Mouse (Mus musculus) forebrain, embryonic 11.5 days (tissue): Measurements from ENCODE around the gene Trabd2b. TPM values are rescaled to one million over a fixed set of nuclear protein-coding genes. Genes with fewer than 3 reads are reported as not detected.

Source experiments
- ATAC-seq: fragments of 200-750 bp; cut with Nextera tagmentation; replicated peaks from 2 replicates; pipeline ENCODE4 v1.8.0; 2017; ENCODE audit warnings: moderate TSS enrichment; ENCODE audit not compliant: low FRiP score
- DNase-seq: peaks from one replicate; pipeline ENCODE4 v3.0.0-alpha.2; 2017; ENCODE audit warnings: low spot score
- H3K27ac ChIP-seq: fragments of 300-500 bp; sonication (generic); 2 replicates; pipeline ENCODE4 v1.5.1; 2014; ENCODE audit warnings: low read depth, low read length
- H3K27me3 ChIP-seq: fragments of 300-500 bp; sonication (generic); 2 replicates; pipeline ENCODE4 v1.6.1; 2014; ENCODE audit warnings: mild to moderate bottlenecking, low read length, mixed read lengths; ENCODE audit not compliant: control insufficient read depth, insufficient read depth
- H3K36me3 ChIP-seq: fragments of 300-500 bp; sonication (generic); 2 replicates; pipeline ENCODE4 v1.6.1; 2014; ENCODE audit warnings: mild to moderate bottlenecking, low read length, moderate library complexity, mixed read lengths; ENCODE audit not compliant: control insufficient read depth, insufficient read depth
- H3K4me1 ChIP-seq: fragments of 300-500 bp; sonication (generic); replicated peaks from 2 replicates; pipeline ENCODE4 v1.6.1; 2014; ENCODE audit warnings: low read length, mixed read lengths; ENCODE audit not compliant: control insufficient read depth, insufficient read depth
- H3K4me2 ChIP-seq: fragments of 300-500 bp; sonication (generic); 2 replicates; pipeline ENCODE4 v1.6.1; 2014; ENCODE audit warnings: low read depth, mild to moderate bottlenecking, low read length, moderate library complexity, mixed read lengths; ENCODE audit not compliant: severe bottlenecking
- H3K4me3 ChIP-seq: fragments of 300-500 bp; sonication (generic); 2 replicates; pipeline ENCODE4 v1.5.1; 2014; ENCODE audit warnings: low read depth, low read length
- H3K9ac ChIP-seq: fragments of 300-500 bp; sonication (generic); 2 replicates; pipeline ENCODE4 v1.6.1; 2014; ENCODE audit warnings: low read length
- H3K9me3 ChIP-seq: fragments of 300-500 bp; sonication (generic); 2 replicates; pipeline ENCODE4 v1.6.1; 2016; ENCODE audit warnings: low read length, mixed read lengths; ENCODE audit not compliant: control insufficient read depth
- WGBS: fragments of 180-500 bp; shearing (Covaris S2); extraction: QIAGEN DNeasy Blood & Tissue Kit; methylation state at CpG from one replicate; pipeline ENCODE4 v1.1.7; 2014; 5-methylcytosine and 5-hydroxymethylcytosine counted together
- polyA plus RNA-seq: library from polyadenylated mRNA; unstranded; fragments of >200 nt; fragmentation: Nextera tagmentation; extraction: Ambion mirVana; gene quantifications from 2 replicates; pipeline ENCODE4 v1.2.1, GENCODE M21; 2014

Trabd2b gene
- polyA plus RNA-seq, 1 experiment from 2014 or later: 1.4 TPM

DNA sequence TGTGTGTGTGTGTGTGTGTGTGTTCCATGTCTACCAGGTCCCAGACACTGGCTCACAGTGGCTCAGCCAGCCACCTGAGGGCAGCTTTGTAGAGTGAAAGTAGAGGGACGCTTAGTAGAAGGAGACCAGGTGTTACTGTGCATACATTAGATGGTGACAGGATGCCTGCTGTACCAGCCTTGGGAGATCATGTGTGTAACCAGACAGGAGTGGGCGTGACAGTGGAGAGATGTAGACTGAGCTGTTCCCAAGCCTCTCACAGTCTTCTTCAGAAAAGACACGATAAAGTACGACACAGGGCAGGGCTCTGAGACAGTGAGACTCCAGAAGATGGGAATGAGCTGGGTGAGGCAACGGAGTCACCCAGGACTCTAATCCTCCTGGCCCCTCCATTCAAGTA is 54.6 kb downstream of the Trabd2b start:
- no peak overlapping the region for H3K9ac ChIP-seq
- no peak overlapping the region for H3K4me2 ChIP-seq
- H3K4me1 ChIP-seq: no peaks in the 10 kb centered on the region
- H3K36me3 ChIP-seq: no peaks in the 10 kb centered on the region
- 79% methylated on average over 5 of the region's 5 CpGs for WGBS
- no peak for ATAC-seq
- no peak for DNase-seq
- no peak overlapping the region for H3K27ac ChIP-seq
- no peaks in the 10 kb centered on the region for H3K27me3 ChIP-seq
- H3K9me3 ChIP-seq: no peaks in the 10 kb centered on the region
- no peak overlapping the region for H3K4me3 ChIP-seq

DNA sequence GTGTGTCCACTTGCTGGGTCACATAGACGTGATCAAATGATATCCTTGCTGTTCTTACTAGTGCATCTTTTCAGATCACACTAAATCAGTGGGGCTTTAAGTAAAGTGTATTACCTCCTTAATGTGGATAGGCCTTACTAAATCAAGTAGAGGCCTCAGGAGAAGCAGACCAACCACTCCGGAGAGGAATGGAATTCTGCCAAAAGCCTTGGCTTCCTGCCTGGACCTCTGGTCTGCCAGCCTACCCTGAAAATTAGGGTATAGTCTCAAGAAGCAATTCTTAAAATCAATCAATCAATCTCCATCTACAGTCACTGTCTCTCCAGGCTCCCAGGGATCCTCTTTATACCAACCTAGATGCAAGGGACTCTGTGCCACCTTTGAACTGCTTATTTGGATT is 59.1 kb downstream of the Trabd2b start:
- no peaks in the 10 kb centered on the region for H3K9me3 ChIP-seq
- no peak overlapping the region for H3K9ac ChIP-seq
- 87% methylated on average over 2 of the region's 2 CpGs for WGBS
- H3K27me3 ChIP-seq: no peaks in the 10 kb centered on the region
- no peak overlapping the region for H3K27ac ChIP-seq
- H3K4me3 ChIP-seq: no peak overlapping the region
- no peaks in the 10 kb centered on the region for H3K36me3 ChIP-seq
- ATAC-seq (no peak), DNase-seq (no peak)
- H3K4me2 ChIP-seq: no peak overlapping the region
- H3K4me1 ChIP-seq: no peaks in the 10 kb centered on the region

GRCm38 (mm10) chr4:114467371-114468094 is 61.0 kb downstream of the Trabd2b start:
- 66% methylated on average over 6 of the region's 6 CpGs for WGBS

DNA sequence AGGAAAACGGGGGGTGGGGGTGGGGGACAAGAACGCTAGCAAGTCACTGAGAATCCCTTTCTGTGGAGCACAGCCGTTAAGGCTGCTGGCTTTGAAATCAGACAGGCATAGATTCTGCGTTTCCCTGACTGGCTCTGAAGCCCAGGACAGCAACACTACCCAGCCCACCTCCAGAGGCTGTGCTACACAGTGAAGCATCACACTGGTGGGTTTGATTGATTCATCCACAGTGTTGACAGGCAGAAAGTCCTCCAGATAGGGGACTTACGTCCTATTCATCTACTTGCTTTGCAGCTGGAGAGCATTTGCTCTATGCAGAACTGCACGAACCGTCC is 61.5 kb downstream of the Trabd2b start:
- DNase-seq: no peak
- no peaks in the 10 kb centered on the region for H3K27me3 ChIP-seq
- no peak for ATAC-seq
- 75% methylated on average over 7 of the region's 7 CpGs for WGBS
- H3K9ac ChIP-seq: no peak overlapping the region
- H3K9me3 ChIP-seq: no peaks in the 10 kb centered on the region
- H3K36me3 ChIP-seq: no peaks in the 10 kb centered on the region
- no peak overlapping the region for H3K4me3 ChIP-seq
- no peak overlapping the region for H3K4me2 ChIP-seq
- H3K27ac ChIP-seq: no peak overlapping the region
- H3K4me1 ChIP-seq: no peaks in the 10 kb centered on the region

More at GRCm38 (mm10) chr4:114467371-114468094, 61.0 kb downstream of the Trabd2b start:
- Histone ChIP-seq H3K4me1 (no peaks in the 10 kb centered on the region), H3K36me3 (no peaks in the 10 kb centered on the region), H3K27me3 (no peaks in the 10 kb centered on the region), H3K27ac (no peak overlapping the region), H3K9me3 (no peaks in the 10 kb centered on the region), H3K4me2 (no peak overlapping the region), H3K9ac (no peak overlapping the region), H3K4me3 (no peak overlapping the region)
- DNase-seq (no peak), ATAC-seq (no peak)

DNA sequence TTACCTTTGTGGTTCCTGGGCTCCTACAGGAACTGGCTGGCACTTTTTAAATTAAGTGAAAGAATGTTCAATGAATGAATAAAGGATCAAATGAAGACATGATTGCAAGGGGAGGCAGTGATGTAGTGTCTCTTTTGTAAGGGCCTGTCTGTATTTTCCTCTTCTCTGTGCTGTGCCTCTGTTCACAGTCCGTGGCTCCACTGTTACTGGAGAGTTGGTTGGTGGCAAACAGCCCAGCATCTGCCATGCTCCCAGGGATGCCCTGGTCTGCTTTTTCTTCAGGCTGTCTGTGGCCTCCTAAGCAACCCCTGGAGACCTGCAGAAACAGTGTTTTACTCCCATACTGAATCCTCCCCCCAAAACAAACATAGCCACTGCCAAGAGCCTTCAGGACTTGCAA is 63.4 kb downstream of the Trabd2b start:
- Histone ChIP-seq H3K27me3 (no peaks in the 10 kb centered on the region), H3K9me3 (no peaks in the 10 kb centered on the region), H3K27ac (no peak overlapping the region), H3K9ac (no peak overlapping the region), H3K4me2 (no peak overlapping the region), H3K4me1 (no peaks in the 10 kb centered on the region), H3K4me3 (no peak overlapping the region), H3K36me3 (no peaks in the 10 kb centered on the region)
- DNase-seq (no peak), ATAC-seq (no peak)
- 73% methylated on average over 1 of the region's 1 CpGs for WGBS

DNA sequence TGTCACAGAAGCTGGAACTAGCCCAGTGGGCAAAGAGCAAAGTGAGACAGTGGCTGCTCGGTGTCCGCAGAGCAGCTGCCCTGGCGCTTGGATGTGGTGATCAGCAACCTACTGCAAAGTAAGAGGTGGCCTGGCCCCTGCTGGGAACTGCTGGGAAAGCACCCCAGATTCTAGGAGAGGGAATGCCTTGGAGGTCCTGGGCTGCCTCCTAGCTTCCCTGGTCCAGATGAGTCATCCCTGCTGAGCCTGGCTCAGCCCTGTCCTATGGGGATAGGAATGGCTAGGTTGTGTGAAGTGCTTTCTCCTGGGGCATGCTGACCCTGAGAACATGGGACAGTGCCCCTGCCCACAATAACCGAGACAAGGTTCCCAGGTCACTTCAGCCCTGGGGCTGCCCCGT is 65.6 kb downstream of the Trabd2b start:
- Histone ChIP-seq H3K4me1 (0 out of 2 replicates have a peak, but pooled peaks cover under 1% of the 10 kb centered on the region), H3K27ac (no peak overlapping the region), H3K27me3 (no peaks in the 10 kb centered on the region), H3K36me3 (no peaks in the 10 kb centered on the region), H3K9me3 (no peaks in the 10 kb centered on the region), H3K4me2 (no peak overlapping the region), H3K9ac (no peak overlapping the region), H3K4me3 (no peak overlapping the region)
- WGBS: 75% methylated on average over 5 of the region's 5 CpGs
- DNase-seq: no peak
- ATAC-seq: no peak

DNA sequence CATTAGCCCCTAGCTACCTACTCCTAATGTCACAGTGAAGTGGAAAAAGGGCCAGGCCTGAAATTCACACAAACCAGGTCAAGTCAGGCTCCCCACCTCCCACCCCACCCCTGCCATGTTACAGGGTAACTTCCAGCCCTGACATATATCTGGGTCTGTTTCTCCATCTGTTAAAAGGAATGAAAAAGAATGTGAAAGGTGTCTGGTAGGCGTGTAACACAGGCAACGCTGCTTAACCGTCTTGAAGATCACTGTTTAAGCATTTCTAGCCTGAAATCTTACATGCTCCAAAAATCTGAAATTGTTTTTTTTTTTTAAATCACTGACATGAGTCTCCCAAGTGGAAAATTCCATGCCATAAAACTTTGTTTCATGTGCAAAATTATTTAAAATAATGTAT is 69.8 kb downstream of the Trabd2b start:
- Histone ChIP-seq H3K9ac (no peak overlapping the region), H3K36me3 (no peaks in the 10 kb centered on the region), H3K4me1 (peaks cover 2% of the 10 kb centered on the region; the same call in 1 of the 2 replicates), H3K27me3 (no peaks in the 10 kb centered on the region), H3K27ac (no peak overlapping the region), H3K4me3 (no peak overlapping the region), H3K4me2 (no peak overlapping the region), H3K9me3 (no peaks in the 10 kb centered on the region)
- 91% methylated on average over 3 of the region's 3 CpGs for WGBS
- DNase-seq (no peak), ATAC-seq (no peak)

DNA sequence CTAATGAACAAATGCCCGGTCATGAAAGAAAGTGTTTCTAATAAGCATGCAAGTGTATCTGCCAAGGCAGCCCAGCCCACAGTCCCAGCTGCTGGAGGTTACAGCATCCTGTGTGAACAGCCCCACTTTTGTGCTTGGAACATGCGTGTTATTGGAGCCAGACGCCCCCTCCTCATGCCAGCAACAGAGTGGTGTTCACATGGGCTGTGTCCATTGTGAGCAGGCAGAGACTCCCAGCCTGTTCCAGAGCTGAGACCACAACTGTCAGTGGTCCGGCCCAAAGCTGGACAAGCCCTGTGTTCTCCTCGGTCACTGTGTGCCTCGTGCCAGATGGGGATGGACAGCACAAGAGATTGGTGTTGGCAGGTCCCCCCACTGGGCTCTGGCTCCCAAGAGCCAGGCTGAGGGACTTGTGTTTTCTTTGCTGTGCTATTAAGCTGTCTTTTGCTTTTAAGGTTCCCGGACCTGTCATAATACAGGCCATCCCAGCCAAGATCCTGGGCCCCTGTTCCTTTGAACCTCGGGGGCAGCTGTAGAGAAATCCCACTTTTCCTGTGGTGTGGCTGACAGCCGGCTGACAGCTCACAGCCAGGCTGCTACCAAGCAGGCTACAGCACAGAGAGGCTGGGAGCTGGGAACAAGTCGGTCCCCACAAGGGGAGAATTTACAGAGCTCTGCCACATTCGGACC is 70.7 kb downstream of the Trabd2b start:
- H3K27me3 ChIP-seq: no peaks in the 10 kb centered on the region
- H3K9me3 ChIP-seq: no peaks in the 10 kb centered on the region
- no peak overlapping the region for H3K27ac ChIP-seq
- no peak overlapping the region for H3K4me2 ChIP-seq
- H3K36me3 ChIP-seq: no peaks in the 10 kb centered on the region
- ATAC-seq (no peak), DNase-seq (no peak)
- H3K4me1 ChIP-seq: peaks cover 7% of the 10 kb centered on the region; the same call in 1 of the 2 replicates
- 59% methylated on average over 11 of the region's 11 CpGs for WGBS
- H3K4me3 ChIP-seq: no peak overlapping the region
- H3K9ac ChIP-seq: no peak overlapping the region

DNA sequence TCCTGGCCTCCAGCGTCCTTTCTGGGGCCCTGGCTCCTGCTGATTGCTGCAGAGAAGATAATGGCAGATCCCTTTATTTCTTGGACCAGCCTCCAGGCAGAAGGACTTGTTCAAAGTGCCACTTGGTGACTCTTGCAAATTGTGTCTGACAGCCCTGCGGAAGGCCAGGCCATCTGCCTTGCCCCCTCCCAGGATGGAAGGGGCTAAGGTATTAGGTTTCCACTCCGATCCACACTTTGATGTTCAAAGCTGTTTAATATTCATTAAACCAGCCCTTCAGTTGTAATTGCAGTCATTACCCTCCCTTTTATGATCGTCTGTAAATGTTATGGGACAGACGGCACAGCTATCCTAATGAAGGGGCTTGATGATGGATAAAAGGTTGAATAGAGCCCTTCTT is 75.0 kb downstream of the Trabd2b start:
- H3K36me3 ChIP-seq: no peaks in the 10 kb centered on the region
- H3K9ac ChIP-seq: no peak overlapping the region
- H3K9me3 ChIP-seq: no peaks in the 10 kb centered on the region
- no peak overlapping the region for H3K4me3 ChIP-seq
- peaks cover 7% of the 10 kb centered on the region; the same call in 1 of the 2 replicates for H3K4me1 ChIP-seq
- no peak overlapping the region for H3K4me2 ChIP-seq
- WGBS: 27% methylated on average over 5 of the region's 5 CpGs
- H3K27ac ChIP-seq: no peak overlapping the region
- no peaks in the 10 kb centered on the region for H3K27me3 ChIP-seq
- ATAC-seq: peak; percentile 45; the same call in 1 of the 2 replicates
- DNase-seq: no peak
